Comparison of ENCODE assay signal across 7 mouse cellular contexts in the genomic region with DNA sequence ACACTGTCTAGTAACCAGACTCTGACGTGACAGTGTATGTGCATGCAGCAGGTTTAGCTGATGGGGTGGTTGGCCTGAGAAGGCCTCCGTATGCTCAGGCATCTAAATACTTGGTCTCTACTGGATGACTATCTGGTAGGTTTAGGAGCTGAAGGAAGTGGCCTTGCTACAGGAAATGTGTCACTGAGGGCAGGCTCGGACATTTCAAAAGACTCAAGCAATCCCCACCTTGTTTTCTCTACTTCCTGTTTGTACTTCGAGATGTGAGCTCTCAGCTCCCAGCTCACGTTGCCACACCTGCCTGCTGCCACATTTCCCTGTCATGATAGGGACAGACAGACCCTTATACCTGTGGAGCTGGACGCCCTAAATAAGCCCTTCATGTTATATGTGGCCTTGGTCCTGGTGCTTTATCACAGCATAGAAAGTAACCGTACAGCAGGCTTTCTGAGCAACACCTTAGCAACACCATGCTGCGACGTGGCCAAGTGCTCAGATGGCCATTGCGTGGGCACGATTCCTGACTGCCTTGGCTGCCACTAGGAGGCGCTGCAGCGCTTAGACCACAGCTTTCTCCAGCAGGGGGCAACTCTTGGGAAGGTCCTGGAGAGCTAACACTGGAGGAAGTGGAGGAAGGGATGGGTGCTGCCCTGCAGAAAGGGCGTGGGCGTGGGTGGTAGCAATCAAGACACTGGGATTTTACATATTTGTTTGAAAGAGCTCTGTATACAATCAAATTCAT.
DNase-seq lines count a peak whose midpoint lies in the region; ATAC-seq and TF ChIP-seq lines count a peak whose summit lies in the region.

No protein-coding gene starts in this region.

- H3K4me1 ChIP-seq in kidney, embryonic 16.5 days (ENCODE audit: insufficient read depth, low read length): peaks cover 17% of the 10 kb centered on the region; the same call in 1 of the 2 replicates
- H3K4me1 ChIP-seq in ES-E14 (ENCODE audit: control insufficient read depth in 2 of 2, insufficient read depth in 2 of 2, low read length in 2 of 2, poor library complexity in 1 of 2): no peaks in the 10 kb centered on the region
- H3K4me1 ChIP-seq in limb, embryonic 11.5 days (ENCODE audit: control insufficient read depth, insufficient read depth, low read length): peaks cover 34% of the 10 kb centered on the region
- no peaks in the 10 kb centered on the region for H3K4me1 ChIP-seq in hindbrain, embryonic 14.5 days (replicated peaks; ENCODE audit: control insufficient read depth, insufficient read depth, low read length)

- in situ Hi-C loops in ES-E14 (cut with MboI; ENCODE audit: low sequenced_read_pairs in 2 of 2, unreplicated experiment in 2 of 2): no loop called here

- H3K27me3 ChIP-seq in kidney, embryonic 16.5 days (ENCODE audit: insufficient read depth, low read length): no peaks in the 10 kb centered on the region
- no peaks in the 10 kb centered on the region for H3K27me3 ChIP-seq in limb, embryonic 11.5 days (ENCODE audit: control insufficient read depth, insufficient read depth, low read length)
- H3K27me3 ChIP-seq in splenic B cell, adult 2 months (ENCODE audit: control insufficient read depth, insufficient read depth, low read length, poor library complexity, severe bottlenecking): no peaks in the 10 kb centered on the region
- H3K27me3 ChIP-seq in hindbrain, embryonic 14.5 days (ENCODE audit: control insufficient read depth, insufficient read depth, low read length): no peaks in the 10 kb centered on the region

- H3K4me3 ChIP-seq in kidney, embryonic 16.5 days (ENCODE audit: low read length): no peak overlapping the region
- no peak overlapping the region for H3K4me3 ChIP-seq in ES-E14 (ENCODE audit: insufficient read depth in 1 of 2, low read depth in 1 of 2, low read length in 2 of 2, poor library complexity in 1 of 2, severe bottlenecking in 1 of 2)
- H3K4me3 ChIP-seq in limb, embryonic 11.5 days (ENCODE audit: low read depth, low read length): no peak overlapping the region
- no peak overlapping the region for H3K4me3 ChIP-seq in hindbrain, embryonic 14.5 days (replicated peaks; ENCODE audit: low read length)

- no peaks in the 10 kb centered on the region for H3K36me3 ChIP-seq in kidney, embryonic 16.5 days (ENCODE audit: insufficient read depth, low read length)
- no peaks in the 10 kb centered on the region for H3K36me3 ChIP-seq in ES-E14 (ENCODE audit: control insufficient read depth, insufficient read depth, low read length, poor library complexity, severe bottlenecking)
- H3K36me3 ChIP-seq in limb, embryonic 11.5 days (ENCODE audit: control insufficient read depth, insufficient read depth, low read length): no peaks in the 10 kb centered on the region
- no peaks in the 10 kb centered on the region for H3K36me3 ChIP-seq in splenic B cell, adult 2 months (ENCODE audit: control insufficient read depth, insufficient read depth, low read length, poor library complexity, severe bottlenecking)
- no peaks in the 10 kb centered on the region for H3K36me3 ChIP-seq in hindbrain, embryonic 14.5 days (replicated peaks; ENCODE audit: control insufficient read depth, insufficient read depth)

- no peak for ATAC-seq in kidney, embryonic 16.5 days (ENCODE audit: low FRiP score, low TSS enrichment)
- ATAC-seq in limb, embryonic 11.5 days (ENCODE audit: insufficient number of reproducible peaks, low FRiP score, low TSS enrichment, low read depth): no peak
- no peak for ATAC-seq in hindbrain, embryonic 14.5 days (ENCODE audit: low FRiP score)

- WGBS in kidney, embryonic 16.5 days: 53% methylated on average over 15 of the region's 15 CpGs
- 64% methylated on average over 15 of the region's 15 CpGs for WGBS in limb, embryonic 11.5 days
- WGBS in hindbrain, embryonic 14.5 days: 66% methylated on average over 15 of the region's 15 CpGs

- DNase-seq in kidney, postnatal 10 days: peak; percentile 41
- DNase-seq in ES-E14 (ENCODE audit: low read depth, low spot score): peak; percentile 72
- peak; percentile 50 for DNase-seq in adrenal gland, postnatal 14 days
- peak; percentile 76 for DNase-seq in limb, embryonic 11.5 days (ENCODE audit: low spot score)
- peak; percentile 11 for DNase-seq in splenic B cell, adult 2 months (ENCODE audit: low read depth, low spot score)
- no peak for DNase-seq in hindbrain, embryonic 14.5 days (ENCODE audit: low spot score)

- H3K4me2 ChIP-seq in kidney, embryonic 16.5 days (replicated peaks; ENCODE audit: low read depth, low read length): no peak overlapping the region
- H3K4me2 ChIP-seq in limb, embryonic 11.5 days (ENCODE audit: low read depth, severe bottlenecking): no peak overlapping the region
- no peak overlapping the region for H3K4me2 ChIP-seq in hindbrain, embryonic 14.5 days (replicated peaks)

- H3K9ac ChIP-seq in kidney, embryonic 16.5 days (replicated peaks; ENCODE audit: low read length): no peak overlapping the region
- H3K9ac ChIP-seq in ES-E14 (ENCODE audit: insufficient read depth, low read depth, low read length, poor library complexity, severe bottlenecking): no peak overlapping the region
- H3K9ac ChIP-seq in limb, embryonic 11.5 days (ENCODE audit: low read length): no peak overlapping the region
- no peak overlapping the region for H3K9ac ChIP-seq in hindbrain, embryonic 14.5 days

- no peak overlapping the region for H3K27ac ChIP-seq in kidney, embryonic 16.5 days (ENCODE audit: low read length)
- H3K27ac ChIP-seq in ES-E14 (ENCODE audit: insufficient read depth, low read depth, low read length, poor library complexity, severe bottlenecking): no peak overlapping the region
- no peak overlapping the region for H3K27ac ChIP-seq in limb, embryonic 11.5 days (replicated peaks; ENCODE audit: low read depth, low read length)
- H3K27ac ChIP-seq in hindbrain, embryonic 14.5 days: no peak overlapping the region

- no peaks in the 10 kb centered on the region for H3K9me3 ChIP-seq in kidney, embryonic 16.5 days (ENCODE audit: low read length)
- H3K9me3 ChIP-seq in ES-E14 (ENCODE audit: control insufficient read depth, insufficient read depth, low read depth, low read length): no peaks in the 10 kb centered on the region
- H3K9me3 ChIP-seq in limb, embryonic 11.5 days (ENCODE audit: control insufficient read depth, low read length): no peaks in the 10 kb centered on the region
- H3K9me3 ChIP-seq in hindbrain, embryonic 14.5 days (ENCODE audit: control insufficient read depth, low read length): no peaks in the 10 kb centered on the region

TF ChIP-seq in ES-E14, 5 proteins besides CTCF, POLR2A, EP300 and RAD21:
- TF ChIP-seq ZNF384 (IDR thresholded peaks at IDR 0.05; ENCODE audit: low read depth, low read length): 0 out of 2 replicates have a peak, but pooled peaks have one; percentile 22
- TF ChIP-seq CHD2 (IDR thresholded peaks at IDR 0.05; ENCODE audit: low read depth, low read length): no peak
- no peak for TF ChIP-seq MAFK (IDR thresholded peaks at IDR 0.05; ENCODE audit: insufficient read depth, low read depth, low read length)
- TF ChIP-seq ZC3H11A (IDR thresholded peaks at IDR 0.05; ENCODE audit: borderline replicate concordance, low read depth, low read length): 0 out of 2 replicates have a peak, but pooled peaks have one; percentile 41
- no peak for TF ChIP-seq HCFC1 (IDR thresholded peaks at IDR 0.05; ENCODE audit: borderline replicate concordance, insufficient read depth, low read length)
